Mouse (Mus musculus) embryonic facial prominence, embryonic 15.5 days (tissue): ENCODE measurements at regions not wholly inside any gene's neighbourhood (a gene's known extent, or its start where the extent isn't known, plus 50 kb on each side); places are given as distances from the start of the nearest gene placed in this dataset.

Experiments
- ATAC-seq: fragments of 200-750 bp; cut with Nextera tagmentation; 2 replicates; pipeline ENCODE4 v1.8.0; 2017; ENCODE audit warnings: low read depth, moderate TSS enrichment; ENCODE audit not compliant: insufficient number of reproducible peaks, low FRiP score, low TSS enrichment
- H3K27ac ChIP-seq: fragments of 300-500 bp; sonication (generic); replicated peaks from 2 replicates; pipeline ENCODE4 v1.5.1; 2015; ENCODE audit warnings: mild to moderate bottlenecking, inconsistent platforms
- H3K27me3 ChIP-seq: fragments of 300-500 bp; sonication (generic); 2 replicates; pipeline ENCODE4 v1.6.1; 2015; ENCODE audit warnings: inconsistent platforms
- H3K36me3 ChIP-seq: fragments of 300-500 bp; sonication (generic); 2 replicates; pipeline ENCODE4 v1.6.1; 2015; ENCODE audit warnings: mild to moderate bottlenecking, inconsistent platforms
- H3K4me1 ChIP-seq: fragments of 300-500 bp; sonication (generic); 2 replicates; pipeline ENCODE4 v1.6.1; 2015; ENCODE audit warnings: inconsistent platforms
- H3K4me2 ChIP-seq: fragments of 300-500 bp; sonication (generic); replicated peaks from 2 replicates; pipeline ENCODE4 v1.6.1; 2015; ENCODE audit warnings: mild to moderate bottlenecking, inconsistent platforms
- H3K4me3 ChIP-seq: fragments of 300-500 bp; sonication (generic); replicated peaks from 2 replicates; pipeline ENCODE4 v1.5.1; 2015; ENCODE audit warnings: mild to moderate bottlenecking, inconsistent platforms
- H3K9ac ChIP-seq: fragments of 300-500 bp; sonication (generic); 2 replicates; pipeline ENCODE4 v1.6.1; 2015; ENCODE audit warnings: inconsistent platforms
- H3K9me3 ChIP-seq: fragments of 300-500 bp; sonication (generic); replicated peaks from 2 replicates; pipeline ENCODE4 v1.6.1; 2016; ENCODE audit warnings: inconsistent platforms
- WGBS: fragments of 180-500 bp; shearing (Covaris S2); methylation state at CpG from one replicate; pipeline ENCODE4 v1.1.7; 2015; 5-methylcytosine and 5-hydroxymethylcytosine counted together

GRCm38 (mm10) chr3:148696555-148696954 lies 293.8 kb downstream of the Adgrl2 start:
- H3K4me3 ChIP-seq, result no peak overlapping the region
- no peaks in the 10 kb centered on the region for H3K4me1 ChIP-seq
- no peak overlapping the region for H3K4me2 ChIP-seq
- WGBS, result 64% methylated on average over 7 of the region's 7 CpGs
- H3K27me3 ChIP-seq, result no peaks in the 10 kb centered on the region
- no peak overlapping the region for H3K9ac ChIP-seq
- no peak overlapping the region for H3K27ac ChIP-seq
- no peak for ATAC-seq
- H3K36me3 ChIP-seq, result no peaks in the 10 kb centered on the region
- H3K9me3 ChIP-seq, result no peaks in the 10 kb centered on the region

- H3K27ac ChIP-seq, result no peak overlapping the region
- H3K4me1 ChIP-seq, result no peaks in the 10 kb centered on the region
- no peak overlapping the region for H3K4me2 ChIP-seq
- H3K27me3 ChIP-seq, result no peaks in the 10 kb centered on the region
- 91% methylated on average over 6 of the region's 6 CpGs for WGBS
- H3K36me3 ChIP-seq, result no peaks in the 10 kb centered on the region
- H3K9ac ChIP-seq, result no peak overlapping the region
- ATAC-seq, result no peak
- H3K4me3 ChIP-seq, result no peak overlapping the region
- H3K9me3 ChIP-seq, result no peaks in the 10 kb centered on the region
Measured at GRCm38 (mm10) chr3:148695453-148695852, 294.9 kb downstream of the Adgrl2 start.

GRCm38 (mm10) chr3:148683181-148683580 lies 307.2 kb downstream of the Adgrl2 start:
- Histone ChIP-seq H3K36me3 (no peaks in the 10 kb centered on the region), H3K4me1 (no peaks in the 10 kb centered on the region), H3K9me3 (no peaks in the 10 kb centered on the region), H3K27me3 (no peaks in the 10 kb centered on the region), H3K4me3 (no peak overlapping the region), H3K9ac (no peak overlapping the region), H3K4me2 (no peak overlapping the region), H3K27ac (no peak overlapping the region)
- no peak for ATAC-seq

GRCm38 (mm10) chr3:148682445-148682994 lies 307.8 kb downstream of the Adgrl2 start:
- Histone ChIP-seq H3K4me2 (no peak overlapping the region), H3K9ac (no peak overlapping the region), H3K27me3 (no peaks in the 10 kb centered on the region), H3K4me1 (no peaks in the 10 kb centered on the region), H3K9me3 (no peaks in the 10 kb centered on the region), H3K36me3 (no peaks in the 10 kb centered on the region), H3K4me3 (no peak overlapping the region), H3K27ac (no peak overlapping the region)
- no peak for ATAC-seq
- WGBS, result 85% methylated on average over 6 of the region's 6 CpGs

GRCm38 (mm10) chr3:148681186-148681585 lies 309.2 kb downstream of the Adgrl2 start:
- ATAC-seq, result no peak
- WGBS, result 32% methylated on average over 2 of the region's 2 CpGs
- Histone ChIP-seq H3K27ac (no peak overlapping the region), H3K4me2 (no peak overlapping the region), H3K9ac (no peak overlapping the region), H3K4me3 (no peak overlapping the region), H3K4me1 (no peaks in the 10 kb centered on the region), H3K36me3 (no peaks in the 10 kb centered on the region), H3K9me3 (no peaks in the 10 kb centered on the region), H3K27me3 (no peaks in the 10 kb centered on the region)

GRCm38 (mm10) chr3:148680737-148681136 lies 309.6 kb downstream of the Adgrl2 start:
- no peaks in the 10 kb centered on the region for H3K4me1 ChIP-seq
- H3K27ac ChIP-seq, result no peak overlapping the region
- no peaks in the 10 kb centered on the region for H3K9me3 ChIP-seq
- H3K4me3 ChIP-seq, result no peak overlapping the region
- H3K27me3 ChIP-seq, result no peaks in the 10 kb centered on the region
- ATAC-seq, result no peak
- 59% methylated on average over 8 of the region's 8 CpGs for WGBS
- H3K36me3 ChIP-seq, result no peaks in the 10 kb centered on the region
- H3K4me2 ChIP-seq, result no peak overlapping the region
- H3K9ac ChIP-seq, result no peak overlapping the region

- ATAC-seq, result no peak
- no peak overlapping the region for H3K4me2 ChIP-seq
- H3K9ac ChIP-seq, result no peak overlapping the region
- no peaks in the 10 kb centered on the region for H3K9me3 ChIP-seq
- H3K4me1 ChIP-seq, result no peaks in the 10 kb centered on the region
- no peaks in the 10 kb centered on the region for H3K36me3 ChIP-seq
- 87% methylated on average over 4 of the region's 4 CpGs for WGBS
- H3K4me3 ChIP-seq, result no peak overlapping the region
- H3K27ac ChIP-seq, result no peak overlapping the region
- H3K27me3 ChIP-seq, result no peaks in the 10 kb centered on the region
Measured at GRCm38 (mm10) chr3:148680086-148680485, 310.3 kb downstream of the Adgrl2 start.

- Histone ChIP-seq H3K9ac (no peak overlapping the region), H3K9me3 (no peaks in the 10 kb centered on the region), H3K36me3 (no peaks in the 10 kb centered on the region), H3K4me2 (no peak overlapping the region), H3K27me3 (no peaks in the 10 kb centered on the region), H3K4me3 (no peak overlapping the region), H3K27ac (no peak overlapping the region), H3K4me1 (no peaks in the 10 kb centered on the region)
- 63% methylated on average over 2 of the region's 2 CpGs for WGBS
- ATAC-seq, result no peak
Measured at GRCm38 (mm10) chr3:148679121-148679520, 311.2 kb downstream of the Adgrl2 start.

GRCm38 (mm10) chr3:148676025-148676424 lies 314.3 kb downstream of the Adgrl2 start:
- H3K4me1 ChIP-seq, result no peaks in the 10 kb centered on the region
- H3K36me3 ChIP-seq, result no peaks in the 10 kb centered on the region
- H3K27ac ChIP-seq, result no peak overlapping the region
- 70% methylated on average over 2 of the region's 2 CpGs for WGBS
- no peak for ATAC-seq
- H3K9me3 ChIP-seq, result no peaks in the 10 kb centered on the region
- no peak overlapping the region for H3K4me3 ChIP-seq
- no peak overlapping the region for H3K9ac ChIP-seq
- H3K4me2 ChIP-seq, result no peak overlapping the region
- H3K27me3 ChIP-seq, result no peaks in the 10 kb centered on the region

- H3K4me2 ChIP-seq, result no peak overlapping the region
- H3K4me3 ChIP-seq, result no peak overlapping the region
- 33% methylated on average over 6 of the region's 6 CpGs for WGBS
- H3K27ac ChIP-seq, result no peak overlapping the region
- H3K4me1 ChIP-seq, result peaks cover 7% of the 10 kb centered on the region
- no peak overlapping the region for H3K9ac ChIP-seq
- no peaks in the 10 kb centered on the region for H3K9me3 ChIP-seq
- no peaks in the 10 kb centered on the region for H3K27me3 ChIP-seq
- ATAC-seq, result no peak
- no peaks in the 10 kb centered on the region for H3K36me3 ChIP-seq
Measured at GRCm38 (mm10) chr3:148662888-148663477, 327.4 kb downstream of the Adgrl2 start.

- no peaks in the 10 kb centered on the region for H3K27me3 ChIP-seq
- WGBS, result 84% methylated on average over 5 of the region's 5 CpGs
- H3K9ac ChIP-seq, result no peak overlapping the region
- H3K4me2 ChIP-seq, result no peak overlapping the region
- ATAC-seq, result no peak
- H3K27ac ChIP-seq, result no peak overlapping the region
- H3K36me3 ChIP-seq, result no peaks in the 10 kb centered on the region
- peaks cover 13% of the 10 kb centered on the region for H3K4me1 ChIP-seq
- H3K4me3 ChIP-seq, result no peak overlapping the region
- no peaks in the 10 kb centered on the region for H3K9me3 ChIP-seq
Measured at GRCm38 (mm10) chr3:148659024-148659423, 331.3 kb downstream of the Adgrl2 start.

- no peak for ATAC-seq
- Histone ChIP-seq H3K36me3 (no peaks in the 10 kb centered on the region), H3K27ac (no peak overlapping the region), H3K4me2 (no peak overlapping the region), H3K9ac (no peak overlapping the region), H3K4me3 (no peak overlapping the region), H3K9me3 (no peaks in the 10 kb centered on the region), H3K4me1 (peaks cover 13% of the 10 kb centered on the region), H3K27me3 (no peaks in the 10 kb centered on the region)
- WGBS, result 35% methylated on average over 8 of the region's 8 CpGs
Measured at GRCm38 (mm10) chr3:148658368-148658767, 332.0 kb downstream of the Adgrl2 start.
